Mouse (Mus musculus) liver, adult 2 months (tissue): ENCODE results near the gene Tchp.

ENCODE experiments used
- CTCF ChIP-seq: fragments of 200-500 bp; IDR thresholded peaks from 2 replicates; pipeline ENCODE4 v1.5.1; 2011; ENCODE audit warnings: low read depth, low read length, control low read depth
- POLR2A ChIP-seq: fragments of 200-500 bp; IDR thresholded peaks from 2 replicates; pipeline ENCODE4 v1.6.1; 2011; ENCODE audit warnings: low read length, control low read depth; ENCODE audit not compliant: insufficient read depth; ENCODE audit errors: extremely low read depth

GRCm38 (mm10) chr5:114718483-114718882 is 10.9 kb downstream of the Tchp start:
- TF ChIP-seq CTCF (no peak), POLR2A (no peak)
